Mouse (Mus musculus) 416B (cell line): ENCODE measurements around the gene Wfdc11.
"Not testable (repeated sequence)": the region's sequence is repeated elsewhere in the genome, so short reads cannot be mapped to it uniquely, and the experiment has no call there.

Source experiments
- DNase-seq: peaks from one replicate; pipeline ENCODE4 v3.0.0; 2011; ENCODE audit warnings: low read depth

Gene Wfdc11

GRCm38 (mm10) chr2:164673987-164674386 is at the start of gene Wfdc11:
Wfdc11 (minus strand) TSS chr2:164674087.
- DNase-seq = no peak

- no peak for DNase-seq
These were observed 49.4 kb upstream of the Wfdc11 start for GRCm38 (mm10) chr2:164723276-164723675.

- not testable (repeated sequence) for DNase-seq
These were observed 42.4 kb upstream of the Wfdc11 start for GRCm38 (mm10) chr2:164716194-164716786.

GRCm38 (mm10) chr2:164715005-164715404 is 41.1 kb upstream of the Wfdc11 start, which contains the start of gene Spint5:
Spint5 (plus strand) TSS chr2:164715305.
- no peak for DNase-seq

- DNase-seq = no peak
These were observed 32.1 kb upstream of the Wfdc11 start for GRCm38 (mm10) chr2:164705991-164706390.

- DNase-seq = no peak
These were observed 31.4 kb upstream of the Wfdc11 start for GRCm38 (mm10) chr2:164705328-164705727.

- DNase-seq = no peak
These were observed 30.3 kb upstream of the Wfdc11 start for GRCm38 (mm10) chr2:164704235-164704634.

- DNase-seq = peak; percentile 14
These were observed 27.9 kb upstream of the Wfdc11 start for GRCm38 (mm10) chr2:164701761-164702160.

- DNase-seq = no peak
These were observed 27.1 kb upstream of the Wfdc11 start for GRCm38 (mm10) chr2:164700959-164701358.

GRCm38 (mm10) chr2:164698201-164698600 is 24.3 kb upstream of the Wfdc11 start, which contains the start of gene Spint4:
Spint4 (plus strand) TSS chr2:164698501.
- DNase-seq = no peak

- no peak for DNase-seq
These were observed 10.9 kb upstream of the Wfdc11 start, which contains the start of gene Wfdc13 for GRCm38 (mm10) chr2:164684807-164685206. Wfdc13 (plus strand) TSS chr2:164685107.

GRCm38 (mm10) chr2:164679906-164680305 is 6.0 kb upstream of the Wfdc11 start:
- DNase-seq = peak; percentile 33

GRCm38 (mm10) chr2:164678848-164679625 is 5.2 kb upstream of the Wfdc11 start:
- DNase-seq = peak; percentile 72

- no peak for DNase-seq
These were observed 3.2 kb upstream of the Wfdc11 start for GRCm38 (mm10) chr2:164676916-164677685.

GRCm38 (mm10) chr2:164676103-164676502 is 2.2 kb upstream of the Wfdc11 start:
- no peak for DNase-seq

- DNase-seq = no peak
These were observed 2.9 kb downstream of the Wfdc11 start for GRCm38 (mm10) chr2:164670938-164671337.

- DNase-seq = no peak
These were observed 3.6 kb downstream of the Wfdc11 start for GRCm38 (mm10) chr2:164670261-164670660.

GRCm38 (mm10) chr2:164664851-164665250 is 9.0 kb downstream of the Wfdc11 start:
- DNase-seq = no peak

- DNase-seq = no peak
These were observed 17.4 kb downstream of the Wfdc11 start, which contains the start of gene Wfdc9 for GRCm38 (mm10) chr2:164656483-164656882. Wfdc9 (minus strand) TSS chr2:164656583.

- DNase-seq = peak; percentile 23
These were observed 18.0 kb downstream of the Wfdc11 start, which contains the start of gene Wfdc10 for GRCm38 (mm10) chr2:164655858-164656257. Wfdc10 (plus strand) TSS chr2:164656046.

GRCm38 (mm10) chr2:164641881-164642673 is 31.8 kb downstream of the Wfdc11 start:
- DNase-seq = no peak
